Mouse (Mus musculus) embryo, embryonic 10.5 days (tissue): ENCODE measurements around the gene Ube2d2b.

Experiments
- DNase-seq: peaks from one replicate; pipeline ENCODE4 v3.0.0-alpha.2; 2015; ENCODE audit warnings: low spot score

Ube2d2b gene

DNA sequence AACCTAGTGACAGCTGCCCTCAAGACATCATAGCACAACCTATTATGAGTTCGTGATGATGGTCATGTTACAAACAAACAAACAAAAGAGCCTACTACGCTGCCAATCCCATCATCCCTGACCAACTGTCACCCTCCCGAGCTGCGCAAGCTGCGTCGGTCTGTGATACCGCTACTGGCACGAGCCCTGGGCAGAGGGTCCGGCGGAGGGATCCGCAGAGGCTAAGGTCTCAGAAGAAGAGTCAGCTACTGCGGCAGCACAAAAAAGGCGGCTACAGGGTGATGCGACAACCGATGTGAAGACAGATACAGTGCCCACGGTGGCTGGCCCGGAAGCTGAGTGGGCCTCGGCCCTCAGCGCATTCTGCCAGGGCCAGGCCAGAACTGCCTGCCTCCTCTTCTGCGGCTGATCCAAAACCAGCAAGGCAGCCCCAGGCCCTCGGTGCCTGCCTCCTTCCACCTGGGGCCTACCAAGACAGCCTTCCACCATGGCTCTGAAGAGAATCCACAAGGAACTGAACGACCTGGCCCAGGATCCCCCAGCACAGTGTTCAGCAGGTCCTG lies at the start of gene Ube2d2b:
Ube2d2b (plus strand) TSS at position 102 of the 563 bp plus-strand sequence.
- DNase-seq, result no peak

DNA sequence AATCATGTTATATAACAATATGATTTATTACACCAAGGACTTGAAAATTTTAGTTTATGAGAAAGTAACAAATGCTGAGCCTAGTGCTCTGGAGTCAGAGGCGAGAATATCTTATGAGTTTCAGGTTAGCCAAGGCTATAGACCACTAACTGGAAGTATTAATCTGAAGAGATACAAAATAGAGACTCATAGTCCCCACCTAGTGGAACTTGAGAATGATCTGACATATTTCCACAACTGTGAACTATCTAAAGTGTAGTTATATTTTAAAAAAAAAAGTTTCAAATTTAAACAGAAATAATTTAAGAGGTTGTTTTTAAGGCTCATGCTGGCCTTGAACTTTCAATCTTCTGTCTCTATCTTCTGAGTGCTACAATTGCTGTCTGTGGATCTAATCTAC lies 47.5 kb upstream of the Ube2d2b start:
- DNase-seq, result no peak

DNA sequence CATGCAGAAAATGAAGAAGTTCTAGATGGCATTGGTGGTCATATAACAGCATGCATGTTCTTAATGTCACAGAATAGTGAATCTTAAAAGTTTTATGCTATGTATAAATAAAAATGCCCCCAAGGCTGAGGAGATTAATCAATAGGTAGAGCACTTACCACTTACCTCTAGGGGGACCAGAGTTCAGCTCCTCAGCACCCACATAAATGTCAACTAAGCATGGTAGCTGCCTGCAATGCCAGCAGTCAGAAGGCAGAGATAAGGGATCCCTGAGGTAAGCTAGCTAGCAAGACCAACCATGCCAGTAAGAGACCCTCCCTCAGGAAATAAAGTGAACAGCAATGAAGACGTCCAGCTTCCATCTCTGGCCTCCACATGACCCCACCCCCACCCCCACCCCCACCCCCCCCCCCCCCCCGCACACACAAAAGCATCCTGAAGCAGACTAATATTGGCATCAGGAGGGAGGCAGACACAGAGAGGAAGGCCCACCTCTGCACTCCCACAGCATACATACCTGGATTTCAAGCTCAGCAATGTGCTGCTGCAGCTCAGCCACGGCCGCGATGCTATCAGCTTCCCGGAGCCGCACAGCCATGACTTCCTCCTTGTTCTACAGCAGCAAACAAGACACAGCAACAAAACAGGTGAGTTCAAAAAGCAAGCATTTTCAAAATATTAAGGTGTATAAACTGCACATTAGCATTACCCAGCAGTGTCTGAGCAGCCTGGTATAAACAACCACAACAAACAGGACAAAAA lies 42.0 kb upstream of the Ube2d2b start:
- no peak for DNase-seq

DNA sequence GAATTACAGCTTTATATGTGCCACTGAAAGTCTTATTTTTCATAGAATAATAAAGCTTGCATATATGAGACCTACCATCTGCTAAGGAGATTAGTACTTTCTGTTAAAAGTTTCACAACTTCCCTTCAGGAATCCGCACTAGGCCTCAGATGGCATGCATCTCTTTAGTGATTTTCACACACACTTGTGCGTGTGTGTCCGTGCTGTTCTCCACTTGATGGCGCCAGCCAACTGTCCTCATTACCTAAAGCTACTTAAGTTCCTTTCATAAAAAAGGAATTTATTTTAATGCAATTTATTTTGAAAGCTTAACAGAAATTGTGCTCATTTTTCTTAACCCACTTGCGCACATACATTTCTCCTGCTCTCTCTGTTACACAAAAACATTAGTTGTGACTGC lies 40.4 kb upstream of the Ube2d2b start:
- peak; percentile 9 for DNase-seq

DNA sequence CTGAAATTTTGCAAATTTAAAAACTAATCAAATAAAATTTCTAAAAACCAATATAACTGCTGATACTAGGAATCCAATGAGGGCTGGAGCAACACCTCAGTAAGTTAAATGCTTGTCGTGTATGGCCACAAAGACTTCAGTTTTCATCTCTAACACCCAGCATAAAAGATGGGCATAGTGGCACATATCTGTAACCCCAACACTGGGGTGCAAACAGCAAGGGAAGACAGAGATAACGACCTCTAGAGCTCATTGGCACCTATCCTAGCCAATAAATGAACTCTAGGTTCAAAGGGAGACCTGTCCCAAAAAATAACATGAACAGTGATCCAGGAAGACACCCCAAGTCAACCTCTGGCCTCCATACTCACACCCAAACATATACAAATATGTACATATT lies 37.9 kb upstream of the Ube2d2b start:
- no peak for DNase-seq

DNA sequence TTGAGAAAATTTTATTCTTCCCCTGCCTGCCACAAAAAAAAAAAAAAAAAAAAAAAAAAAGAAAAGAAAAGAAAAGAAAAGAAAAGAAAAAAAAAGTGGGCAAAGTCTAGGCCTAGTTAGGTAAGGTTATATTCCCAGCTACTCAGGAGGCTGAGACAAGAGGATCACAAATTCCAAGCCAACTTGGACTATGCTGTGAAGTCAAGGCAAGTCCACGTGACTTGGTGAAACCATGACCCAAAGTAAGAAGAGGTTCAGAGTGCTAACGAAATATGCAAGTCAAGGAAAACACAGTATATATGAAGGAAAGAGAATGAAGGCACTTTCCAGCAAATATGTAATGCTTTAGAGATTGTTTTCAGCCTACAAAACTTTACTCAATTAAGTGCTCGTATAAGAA lies 37.4 kb upstream of the Ube2d2b start:
- no peak for DNase-seq

DNA sequence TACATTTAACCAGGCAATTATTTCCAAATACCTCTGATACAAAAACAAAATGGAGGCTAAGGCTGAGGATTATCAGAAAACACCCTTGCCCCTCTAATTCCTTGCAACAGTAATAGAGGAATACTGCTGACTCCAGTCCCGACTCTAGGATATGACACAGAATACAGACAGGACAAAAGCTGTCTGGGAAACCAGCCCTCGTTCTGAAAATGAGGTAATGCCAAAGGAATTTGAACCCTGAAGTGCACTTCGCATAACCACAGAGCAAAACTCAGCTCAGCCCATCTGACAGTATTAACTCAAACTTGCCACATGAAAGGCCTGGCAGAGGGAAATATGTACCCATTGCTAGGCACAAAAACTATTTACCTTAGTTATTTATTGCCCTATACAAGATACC lies 36.6 kb upstream of the Ube2d2b start:
- peak; percentile 27 for DNase-seq

DNA sequence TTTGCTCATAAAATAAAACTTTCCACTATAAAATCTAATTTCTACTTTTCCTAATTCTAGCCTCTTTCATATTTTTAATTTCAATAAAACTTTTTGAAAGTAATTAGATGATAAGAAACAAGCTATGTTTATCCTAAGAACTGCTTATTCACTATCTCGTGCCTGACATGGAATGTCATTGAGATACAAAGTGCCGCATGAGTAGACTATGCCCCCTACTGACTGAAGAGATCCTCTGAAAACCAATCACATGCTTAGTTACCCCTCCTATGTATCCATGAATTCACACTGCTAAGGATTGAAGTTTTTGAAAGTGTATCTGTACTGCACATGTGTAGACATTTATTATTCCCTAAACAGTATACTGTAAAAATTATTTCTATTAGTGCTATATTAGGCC lies 36.0 kb upstream of the Ube2d2b start:
- DNase-seq, result peak; percentile 35

DNA sequence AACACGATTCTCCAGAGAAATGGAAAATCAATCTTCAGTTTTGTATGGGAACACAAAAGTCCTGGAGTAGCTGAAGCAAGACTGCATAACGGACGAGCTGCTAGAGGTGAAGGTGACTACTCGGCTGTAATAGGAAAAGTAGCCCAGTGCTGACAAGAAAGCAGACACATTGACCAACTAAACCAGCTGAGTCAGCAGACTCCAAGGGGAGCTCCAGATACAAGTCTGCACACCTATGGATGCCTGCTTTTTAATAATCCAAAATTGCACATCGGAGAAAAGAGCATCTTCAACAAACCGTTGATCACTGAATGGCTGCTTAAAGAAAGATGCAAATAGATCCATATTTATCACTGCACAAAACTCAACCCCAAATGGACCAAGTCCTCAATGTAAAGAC lies 31.6 kb upstream of the Ube2d2b start:
- no peak for DNase-seq

DNA sequence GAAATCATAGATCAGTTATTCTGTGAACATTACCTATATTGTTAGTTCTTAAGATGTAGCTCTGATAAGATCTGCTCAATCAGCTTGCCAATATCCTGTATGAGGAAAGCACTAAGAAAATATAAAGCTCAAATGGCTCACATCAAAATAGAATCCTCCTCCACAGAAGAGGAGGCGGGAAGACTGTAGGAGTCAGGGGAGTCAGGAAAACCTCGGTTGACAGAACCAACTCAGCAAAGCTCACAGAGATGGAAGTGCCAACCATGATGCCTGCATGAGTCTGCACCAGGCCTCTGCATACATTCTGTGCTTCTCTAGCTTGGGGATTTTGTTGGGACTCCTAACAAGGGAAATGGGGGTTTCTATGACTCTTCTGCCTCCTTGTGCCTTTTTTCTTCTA lies 28.7 kb upstream of the Ube2d2b start:
- no peak for DNase-seq

DNA sequence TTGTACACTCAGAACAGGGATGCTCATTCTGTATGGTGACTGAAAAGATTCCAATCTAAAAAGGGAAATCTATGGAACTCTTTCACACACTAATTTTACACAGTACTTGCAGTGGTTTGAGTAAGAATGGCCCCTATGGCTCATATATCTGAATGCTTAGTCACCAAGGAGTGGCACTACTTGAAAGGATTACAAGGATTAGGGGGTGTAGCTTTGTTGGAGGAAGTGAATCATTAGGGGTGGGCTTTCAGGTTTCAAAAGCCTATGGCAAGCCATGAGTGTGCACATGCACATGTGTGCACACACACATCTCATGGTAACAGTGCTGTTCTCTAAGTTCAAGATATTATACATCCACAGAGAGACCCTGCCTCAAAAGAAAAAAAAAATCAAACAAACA lies 27.3 kb upstream of the Ube2d2b start:
- no peak for DNase-seq

DNA sequence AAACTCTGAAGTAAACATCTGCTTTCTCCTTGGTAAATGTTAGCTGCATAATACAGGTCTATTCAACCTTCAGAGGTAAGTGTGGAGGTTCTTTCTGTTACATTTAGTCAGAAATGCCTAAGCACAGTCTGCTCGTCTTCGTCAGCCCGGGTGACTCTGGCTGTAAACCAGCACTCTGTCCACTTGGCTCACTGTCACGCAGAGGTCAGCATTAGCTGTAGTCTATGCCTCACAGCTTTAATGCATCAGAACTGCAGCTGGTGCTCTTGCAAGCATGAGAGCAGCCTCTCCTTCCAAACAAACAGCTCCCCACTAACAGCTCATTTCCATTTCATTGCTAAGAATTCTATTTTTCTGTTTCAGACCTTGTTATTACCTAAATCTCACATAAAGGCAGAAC lies 22.4 kb upstream of the Ube2d2b start:
- DNase-seq, result no peak

DNA sequence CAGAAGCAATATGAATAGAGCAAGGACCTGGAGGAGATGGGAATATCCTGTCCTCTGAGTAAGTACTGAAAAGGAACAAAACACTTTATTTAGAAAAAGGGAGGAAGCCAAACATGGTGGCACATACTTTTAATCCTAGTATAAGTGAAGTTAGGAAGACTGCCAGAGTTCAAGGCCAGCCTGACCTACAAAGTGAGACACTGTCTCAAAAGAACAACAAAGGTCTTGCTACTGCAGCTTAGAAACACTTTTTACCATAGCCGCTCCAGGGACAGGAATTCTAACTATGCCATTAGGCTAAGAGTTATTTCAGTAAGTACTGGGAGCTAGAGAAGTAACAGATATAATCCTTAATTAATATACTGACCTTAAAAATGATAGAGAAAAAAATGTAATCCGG lies 15.2 kb upstream of the Ube2d2b start:
- no peak for DNase-seq

DNA sequence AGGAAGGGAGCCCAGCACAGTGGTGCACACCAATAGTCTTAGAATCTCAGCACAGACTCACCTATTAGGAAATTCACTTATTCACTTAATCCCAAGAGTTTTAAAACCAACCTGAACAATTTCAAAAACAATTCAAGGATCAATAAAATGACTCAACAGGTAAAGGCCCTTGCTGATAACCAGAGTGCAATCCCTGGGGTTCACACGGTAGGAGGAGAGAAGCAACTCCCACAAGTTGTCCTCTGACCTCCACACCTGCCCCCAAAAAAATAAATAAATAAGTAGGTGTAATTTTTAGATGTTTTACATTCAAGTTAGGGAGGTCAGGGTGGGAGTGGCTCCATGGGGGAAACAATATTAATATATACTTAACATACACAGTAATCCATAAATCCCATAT lies 7.4 kb upstream of the Ube2d2b start:
- DNase-seq, result no peak

DNA sequence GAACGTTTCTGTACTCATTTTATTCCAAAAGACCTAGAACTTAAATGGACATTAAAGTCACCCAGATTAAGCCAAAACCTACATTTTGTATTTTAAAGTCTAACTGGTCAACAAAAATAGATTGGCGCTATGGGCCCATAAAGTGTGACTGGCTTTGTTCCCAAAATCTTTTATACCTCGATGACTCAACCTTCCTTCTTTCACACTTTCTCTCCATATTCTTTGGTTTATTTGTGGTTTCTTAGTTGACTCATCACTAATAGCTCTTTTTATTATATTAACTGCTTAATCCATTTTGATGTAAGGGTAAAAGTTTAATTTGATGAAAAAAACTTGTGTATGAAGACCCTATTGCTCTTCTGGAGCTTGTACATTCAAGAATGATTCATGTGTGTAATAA lies 1.5 kb downstream of the Ube2d2b start:
- no peak for DNase-seq

DNA sequence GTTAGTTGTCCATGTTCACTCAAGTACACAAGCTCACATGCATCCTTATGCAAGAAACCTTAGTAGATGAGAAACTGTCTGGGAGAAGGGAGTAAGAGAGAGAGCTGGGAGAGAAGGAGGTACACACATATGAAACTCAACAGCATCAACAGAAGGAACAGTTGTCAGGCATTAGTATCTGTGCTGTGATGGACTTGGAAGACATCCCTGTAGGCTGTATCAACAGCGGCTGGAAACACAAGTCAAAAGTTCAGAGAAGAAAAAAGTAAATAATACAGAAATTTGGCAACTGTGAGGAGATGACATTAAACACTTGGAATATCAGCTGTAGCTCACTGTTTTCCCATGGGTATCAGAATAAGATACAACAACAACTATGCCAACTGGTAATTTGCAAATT lies 4.4 kb downstream of the Ube2d2b start:
- no peak for DNase-seq

DNA sequence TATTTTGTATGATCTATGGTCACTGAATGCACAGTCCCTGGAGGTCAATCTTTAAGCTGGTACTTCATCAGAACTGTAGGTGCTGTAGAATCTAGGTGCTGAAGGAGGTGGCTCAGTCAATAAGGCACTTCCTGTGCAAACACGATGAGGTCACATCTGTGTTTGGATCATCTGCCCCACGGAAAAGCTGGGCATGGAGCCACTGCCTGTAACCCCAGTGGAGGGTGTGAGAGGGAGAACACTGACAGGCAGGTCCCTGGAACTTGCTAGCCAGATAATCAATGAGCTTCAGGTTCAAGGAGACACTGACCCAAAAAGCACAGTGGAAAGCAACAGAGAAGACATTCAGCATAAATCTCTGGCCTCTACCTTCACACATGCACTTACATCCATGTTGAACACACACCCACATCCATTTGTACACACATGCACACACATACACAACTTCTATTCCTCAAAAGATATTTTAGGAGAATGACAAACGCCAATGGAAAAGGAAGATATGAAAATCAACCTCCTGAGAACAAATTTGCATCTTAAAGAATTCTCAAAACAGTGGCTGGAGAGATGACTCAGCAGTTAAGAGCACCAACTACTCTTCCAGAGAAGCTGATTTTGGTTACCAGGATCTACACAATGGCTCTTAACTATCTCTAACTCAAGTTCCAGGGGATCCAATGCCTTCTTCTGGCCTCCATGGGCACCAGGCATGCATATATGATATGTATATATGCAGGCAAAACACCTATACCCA lies 9.2 kb downstream of the Ube2d2b start:
- no peak for DNase-seq

DNA sequence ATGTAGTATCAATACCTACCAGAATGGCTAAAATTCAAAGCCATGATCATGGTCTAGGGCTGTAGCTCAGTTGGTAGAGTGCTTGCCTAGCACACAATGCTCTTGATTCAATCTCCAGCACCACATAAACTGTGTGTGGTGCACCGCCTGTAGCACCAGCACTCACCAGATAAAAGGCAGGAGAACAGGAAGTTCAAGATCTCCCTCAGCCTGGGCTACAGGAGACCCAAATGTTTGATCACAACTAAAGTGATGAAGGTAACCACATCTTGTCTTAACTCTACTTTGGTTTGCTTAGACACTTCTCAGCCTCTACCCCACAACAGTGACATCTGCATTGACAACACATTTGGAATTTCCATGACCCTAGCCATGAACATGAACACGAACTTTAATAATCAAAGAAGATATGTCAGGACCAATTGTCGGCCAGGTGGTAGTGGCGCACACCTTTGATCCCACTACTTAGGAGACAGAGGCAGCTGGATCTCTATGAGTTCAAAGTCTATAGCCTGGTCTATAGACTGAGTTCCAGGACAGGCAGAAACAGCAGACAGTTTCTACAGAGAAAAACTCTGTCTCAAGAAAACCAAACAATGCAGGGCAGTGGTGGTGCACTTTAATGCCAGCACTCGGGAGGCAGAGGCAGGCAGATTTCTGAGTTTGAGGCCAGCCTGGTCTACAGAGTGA lies 10.8 kb downstream of the Ube2d2b start:
- DNase-seq, result no peak

DNA sequence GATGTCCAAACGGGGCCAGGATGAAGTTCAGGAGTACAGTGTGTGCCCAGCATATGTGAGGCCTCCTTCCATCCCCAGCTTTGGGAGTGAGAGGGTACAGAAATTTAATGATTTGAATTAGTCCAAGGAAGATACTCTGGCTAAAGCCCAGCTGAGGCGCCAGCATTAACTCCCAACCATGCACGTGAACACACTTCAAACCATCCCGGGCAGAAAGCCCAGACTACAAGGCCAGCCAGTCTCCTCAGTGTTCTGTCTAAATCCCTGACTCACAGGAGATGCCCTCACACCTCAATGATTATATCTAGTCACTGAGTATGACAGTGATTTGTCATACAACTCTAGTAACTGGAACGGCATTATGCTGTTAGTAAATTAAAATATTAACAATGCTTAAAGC lies 17.4 kb downstream of the Ube2d2b start:
- DNase-seq, result no peak

DNA sequence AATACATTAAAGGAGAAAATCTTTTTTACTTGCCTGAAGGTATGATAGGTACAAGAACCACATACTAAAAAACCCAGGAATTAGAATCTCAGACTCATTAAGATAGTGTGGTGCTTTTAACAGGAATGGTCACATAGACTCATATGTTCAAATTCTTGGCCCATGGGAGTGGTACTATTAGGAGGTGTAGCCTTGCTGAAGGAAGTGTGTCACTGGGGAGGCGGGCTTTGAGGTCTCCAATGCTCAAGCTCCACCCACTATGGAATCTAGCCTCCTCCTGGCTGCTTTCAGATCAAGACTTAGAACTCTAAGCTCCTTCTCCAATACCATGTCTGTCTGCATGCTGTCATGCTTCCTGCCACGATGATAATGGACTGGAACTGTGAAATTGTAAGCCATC lies 17.9 kb downstream of the Ube2d2b start:
- DNase-seq, result no peak

DNA sequence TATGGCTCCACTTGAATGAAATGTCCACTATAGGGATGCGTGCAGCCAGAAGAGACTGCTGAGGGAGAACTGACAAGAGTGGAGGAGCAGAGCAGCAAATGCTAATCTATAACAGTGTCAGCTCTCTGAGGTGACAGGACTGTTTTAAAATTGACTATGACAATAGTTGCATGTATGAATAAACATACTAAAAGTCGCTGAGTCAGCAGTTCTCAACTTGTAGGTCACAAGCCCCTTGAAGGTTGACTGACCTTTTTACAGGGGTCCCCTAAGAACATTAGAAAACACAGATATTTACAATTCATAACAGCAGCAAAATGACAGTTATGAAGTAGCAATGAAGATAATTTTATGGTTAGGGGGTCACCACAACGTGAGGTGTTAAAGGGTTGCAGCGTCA lies 19.1 kb downstream of the Ube2d2b start:
- no peak for DNase-seq

DNA sequence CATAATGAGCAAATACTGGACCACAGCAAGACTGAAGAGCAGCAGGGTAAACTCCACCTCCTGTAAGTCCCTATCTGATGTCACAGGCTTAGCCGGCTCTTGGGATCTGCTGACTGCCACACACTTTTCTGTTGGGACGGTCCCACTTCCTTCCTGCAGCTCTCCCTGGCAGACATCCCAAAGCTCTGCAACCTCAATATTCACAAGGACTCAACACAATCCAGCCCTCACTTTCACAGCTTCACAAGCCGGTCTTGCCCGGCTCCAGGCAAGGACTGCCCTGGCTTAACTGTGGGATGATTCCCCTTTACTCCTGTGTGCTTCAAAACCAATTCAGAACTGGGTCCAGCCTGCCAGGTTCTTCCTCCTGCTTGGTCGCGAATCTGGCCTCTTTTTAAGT lies 23.9 kb downstream of the Ube2d2b start:
- no peak for DNase-seq

DNA sequence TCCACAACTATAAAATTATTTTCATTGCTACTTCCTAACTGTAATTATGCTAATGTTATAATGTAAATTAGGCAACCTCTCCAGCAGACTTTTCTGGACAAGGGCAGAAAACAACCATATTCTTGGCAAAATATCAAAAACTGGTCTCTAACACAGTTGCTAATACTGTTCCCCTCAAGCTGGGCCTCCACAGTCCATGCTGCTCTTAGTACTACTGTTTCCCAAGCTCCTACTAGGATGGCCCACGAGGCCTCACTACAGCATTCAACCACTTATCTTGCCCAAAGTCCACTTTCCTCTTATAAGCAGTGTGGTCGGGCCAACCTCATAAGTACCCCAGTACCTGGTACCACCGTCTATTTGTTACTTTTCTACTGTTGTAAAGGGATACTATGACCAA lies 24.7 kb downstream of the Ube2d2b start:
- DNase-seq, result no peak
